Mouse (Mus musculus) kidney, embryonic 14.5 days (tissue): ENCODE data around the gene Vav1. TPM values are rescaled to one million over a fixed set of nuclear protein-coding genes. Genes with fewer than 3 reads are reported as not detected.

ENCODE experiments used
- ATAC-seq: fragments of 200-750 bp; cut with Nextera tagmentation; 2 replicates; pipeline ENCODE4 v1.8.0; 2017; ENCODE audit warnings: moderate number of reproducible peaks, mild to moderate bottlenecking, moderate TSS enrichment, moderate library complexity; ENCODE audit not compliant: low FRiP score, low TSS enrichment
- H3K27ac ChIP-seq: fragments of 300-500 bp; sonication (generic); 2 replicates; pipeline ENCODE4 v1.5.1; 2014; ENCODE audit warnings: low read depth, mild to moderate bottlenecking, low read length, moderate library complexity, mixed read lengths
- H3K27me3 ChIP-seq: fragments of 300-500 bp; sonication (generic); 2 replicates; pipeline ENCODE4 v1.6.1; 2014; ENCODE audit warnings: mild to moderate bottlenecking, low read length; ENCODE audit not compliant: control insufficient read depth, insufficient read depth
- H3K36me3 ChIP-seq: fragments of 300-500 bp; sonication (generic); 2 replicates; pipeline ENCODE4 v1.6.1; 2014; ENCODE audit warnings: low read length, mixed read lengths; ENCODE audit not compliant: control insufficient read depth, insufficient read depth
- H3K4me1 ChIP-seq: fragments of 300-500 bp; sonication (generic); 2 replicates; pipeline ENCODE4 v1.6.1; 2014; ENCODE audit warnings: low read length, mixed read lengths; ENCODE audit not compliant: control insufficient read depth, insufficient read depth
- H3K4me2 ChIP-seq: fragments of 300-500 bp; sonication (generic); replicated peaks from 2 replicates; pipeline ENCODE4 v1.6.1; 2014; ENCODE audit warnings: low read depth, mild to moderate bottlenecking, low read length
- H3K4me3 ChIP-seq: fragments of 300-500 bp; sonication (generic); 2 replicates; pipeline ENCODE4 v1.5.1; 2014; ENCODE audit warnings: mild to moderate bottlenecking, low read length
- H3K9ac ChIP-seq: fragments of 300-500 bp; sonication (generic); 2 replicates; pipeline ENCODE4 v1.6.1; 2014; ENCODE audit warnings: low read depth, mild to moderate bottlenecking, low read length, moderate library complexity
- H3K9me3 ChIP-seq: fragments of 300-500 bp; sonication (generic); 2 replicates; pipeline ENCODE4 v1.6.1; 2016; ENCODE audit warnings: low read length; ENCODE audit not compliant: control insufficient read depth
- WGBS: fragments of 180-500 bp; shearing (Covaris S2); extraction: QIAGEN DNeasy Blood & Tissue Kit; methylation state at CpG from one replicate; pipeline ENCODE4 v1.1.7; 2014; 5-methylcytosine and 5-hydroxymethylcytosine counted together
- polyA plus RNA-seq: library from polyadenylated mRNA; unstranded; fragments of >200 nt; fragmentation: Nextera tagmentation; extraction: Ambion mirVana; gene quantifications from 2 replicates; pipeline ENCODE4 v1.2.1, GENCODE M21; 2014

Vav1 gene
- polyA plus RNA-seq, 1 experiment from 2014 or later, result 1.7 TPM

GRCm38 (mm10) chr17:57249186-57250181 is 29.4 kb upstream of the Vav1 start, which contains the start of gene Trip10:
Gene Trip10 (plus strand): TSS chr17:57249455.
- under 1% methylated on average over 49 of the region's 52 CpGs for WGBS
- H3K36me3 ChIP-seq, result peaks cover 21% of the 10 kb centered on the region
- peak within 1 kb of the TSS; percentile 89 for H3K4me2 ChIP-seq
- H3K27ac ChIP-seq, result peak within 1 kb of the TSS; percentile 86
- peak within 1 kb of the TSS; percentile 73 for H3K4me3 ChIP-seq
- peak; percentile 61 for ATAC-seq
- peaks cover 21% of the 10 kb centered on the region; the same call in 1 of the 2 replicates for H3K4me1 ChIP-seq
- H3K9me3 ChIP-seq, result no peaks in the 10 kb centered on the region
- no peaks in the 10 kb centered on the region for H3K27me3 ChIP-seq
- H3K9ac ChIP-seq, result peak within 1 kb of the TSS; percentile 68

- Histone ChIP-seq H3K4me2 (peak overlapping the region; percentile 89), H3K4me1 (peaks cover 21% of the 10 kb centered on the region; the same call in 1 of the 2 replicates), H3K27ac (peak overlapping the region; percentile 42; the same call in 1 of the 2 replicates), H3K9ac (peak overlapping the region; percentile 68), H3K36me3 (peaks cover 27% of the 10 kb centered on the region), H3K9me3 (no peaks in the 10 kb centered on the region), H3K27me3 (no peaks in the 10 kb centered on the region), H3K4me3 (peak overlapping the region; percentile 73)
- no peak for ATAC-seq
- 2% methylated on average over 33 of the region's 33 CpGs for WGBS
Observed at GRCm38 (mm10) chr17:57250461-57251160, 28.3 kb upstream of the Vav1 start.

GRCm38 (mm10) chr17:57251431-57251830 is 27.5 kb upstream of the Vav1 start:
- no peak overlapping the region for H3K27ac ChIP-seq
- H3K4me2 ChIP-seq, result no peak overlapping the region
- H3K9me3 ChIP-seq, result no peaks in the 10 kb centered on the region
- H3K36me3 ChIP-seq, result peaks cover 33% of the 10 kb centered on the region
- WGBS, result 94% methylated on average over 3 of the region's 3 CpGs
- no peak overlapping the region for H3K9ac ChIP-seq
- ATAC-seq, result no peak
- H3K4me3 ChIP-seq, result no peak overlapping the region; the same call in 1 of the 2 replicates
- H3K27me3 ChIP-seq, result no peaks in the 10 kb centered on the region
- peaks cover 17% of the 10 kb centered on the region; the same call in 1 of the 2 replicates for H3K4me1 ChIP-seq

GRCm38 (mm10) chr17:57253306-57253705 is 25.6 kb upstream of the Vav1 start:
- H3K4me1 ChIP-seq, result peaks cover 13% of the 10 kb centered on the region; the same call in 1 of the 2 replicates
- ATAC-seq, result no peak
- no peak overlapping the region for H3K27ac ChIP-seq
- no peak overlapping the region for H3K4me3 ChIP-seq
- no peaks in the 10 kb centered on the region for H3K27me3 ChIP-seq
- H3K4me2 ChIP-seq, result no peak overlapping the region
- H3K9me3 ChIP-seq, result no peaks in the 10 kb centered on the region
- peaks cover 45% of the 10 kb centered on the region for H3K36me3 ChIP-seq
- no peak overlapping the region for H3K9ac ChIP-seq
- 83% methylated on average over 6 of the region's 6 CpGs for WGBS

GRCm38 (mm10) chr17:57255354-57255753 is 23.5 kb upstream of the Vav1 start:
- ATAC-seq, result no peak

GRCm38 (mm10) chr17:57256921-57257485 is 21.9 kb upstream of the Vav1 start:
- WGBS, result 96% methylated on average over 22 of the region's 22 CpGs
- no peak for ATAC-seq
- no peak overlapping the region for H3K9ac ChIP-seq

More at GRCm38 (mm10) chr17:57255354-57255753, 23.5 kb upstream of the Vav1 start:
- Histone ChIP-seq H3K27ac (no peak overlapping the region), H3K4me2 (no peak overlapping the region), H3K9ac (no peak overlapping the region), H3K9me3 (no peaks in the 10 kb centered on the region), H3K4me3 (no peak overlapping the region), H3K4me1 (peaks cover 7% of the 10 kb centered on the region; the same call in 1 of the 2 replicates), H3K27me3 (no peaks in the 10 kb centered on the region), H3K36me3 (peaks cover 65% of the 10 kb centered on the region)
- WGBS, result 94% methylated on average over 14 of the region's 14 CpGs

GRCm38 (mm10) chr17:57258191-57258590 is 20.7 kb upstream of the Vav1 start:
- 92% methylated on average over 3 of the region's 3 CpGs for WGBS
- no peak for ATAC-seq
- peaks cover 90% of the 10 kb centered on the region for H3K36me3 ChIP-seq
- no peak overlapping the region for H3K4me3 ChIP-seq
- no peak overlapping the region for H3K27ac ChIP-seq
- no peaks in the 10 kb centered on the region for H3K9me3 ChIP-seq
- H3K27me3 ChIP-seq, result no peaks in the 10 kb centered on the region
- no peak overlapping the region for H3K9ac ChIP-seq
- H3K4me2 ChIP-seq, result no peak overlapping the region
- H3K4me1 ChIP-seq, result no peaks in the 10 kb centered on the region

More at GRCm38 (mm10) chr17:57256921-57257485, 21.9 kb upstream of the Vav1 start:
- Histone ChIP-seq H3K27me3 (no peaks in the 10 kb centered on the region), H3K4me3 (no peak overlapping the region), H3K36me3 (peaks cover 82% of the 10 kb centered on the region), H3K27ac (no peak overlapping the region), H3K4me1 (no peaks in the 10 kb centered on the region), H3K9me3 (no peaks in the 10 kb centered on the region), H3K4me2 (no peak overlapping the region)

GRCm38 (mm10) chr17:57259742-57260141 is 19.2 kb upstream of the Vav1 start:
- Histone ChIP-seq H3K36me3 (peaks cover 77% of the 10 kb centered on the region), H3K4me3 (no peak overlapping the region), H3K4me2 (no peak overlapping the region), H3K9me3 (no peaks in the 10 kb centered on the region), H3K9ac (no peak overlapping the region), H3K27ac (no peak overlapping the region), H3K4me1 (no peaks in the 10 kb centered on the region), H3K27me3 (no peaks in the 10 kb centered on the region)
- WGBS, result 93% methylated on average over 8 of the region's 8 CpGs
- no peak for ATAC-seq
